Mouse (Mus musculus) liver, embryonic 13.5 days (tissue): ENCODE results near the gene Rtkn2. TPM values are rescaled to one million over a fixed set of nuclear protein-coding genes. Genes with fewer than 3 reads are reported as not detected.
"Not testable (repeated sequence)": the region's sequence is repeated elsewhere in the genome, so short reads cannot be mapped to it uniquely, and the experiment has no call there.

Source experiments
- ATAC-seq: fragments of 200-750 bp; cut with Nextera tagmentation; 2 replicates; pipeline ENCODE4 v1.8.0; 2017; ENCODE audit warnings: low read depth, mild to moderate bottlenecking, moderate number of reproducible peaks, moderate library complexity
- DNase-seq: peaks from one replicate; pipeline ENCODE4 v3.0.0; 2022
- H3K27ac ChIP-seq: fragments of 300-500 bp; sonication (generic); 2 replicates; pipeline ENCODE4 v1.5.1; 2015; ENCODE audit warnings: moderate library complexity, mild to moderate bottlenecking, inconsistent platforms
- H3K27me3 ChIP-seq: fragments of 300-500 bp; sonication (generic); 2 replicates; pipeline ENCODE4 v1.6.1; 2015; ENCODE audit warnings: mild to moderate bottlenecking, inconsistent platforms
- H3K36me3 ChIP-seq: fragments of 300-500 bp; sonication (generic); 2 replicates; pipeline ENCODE4 v1.6.1; 2015; ENCODE audit warnings: mild to moderate bottlenecking, inconsistent platforms
- H3K4me1 ChIP-seq: fragments of 300-500 bp; sonication (generic); replicated peaks from 2 replicates; pipeline ENCODE4 v1.6.1; 2015; ENCODE audit warnings: inconsistent platforms
- H3K4me2 ChIP-seq: fragments of 300-500 bp; sonication (generic); 2 replicates; pipeline ENCODE4 v1.6.1; 2015; ENCODE audit warnings: inconsistent platforms, mild to moderate bottlenecking, moderate library complexity
- H3K4me3 ChIP-seq: fragments of 300-500 bp; sonication (generic); replicated peaks from 2 replicates; pipeline ENCODE4 v1.5.1; 2015; ENCODE audit warnings: mild to moderate bottlenecking, inconsistent platforms
- H3K9ac ChIP-seq: fragments of 300-500 bp; sonication (generic); 2 replicates; pipeline ENCODE4 v1.6.1; 2015; ENCODE audit warnings: mild to moderate bottlenecking, inconsistent platforms
- H3K9me3 ChIP-seq: fragments of 300-500 bp; sonication (generic); replicated peaks from 2 replicates; pipeline ENCODE4 v1.6.1; 2016; ENCODE audit warnings: inconsistent platforms
- WGBS: fragments of 180-500 bp; shearing (Covaris S2); methylation state at CpG from one replicate; pipeline ENCODE4 v1.1.7; 2015; ENCODE audit not compliant: insufficient replicate concordance; 5-methylcytosine and 5-hydroxymethylcytosine counted together
- polyA plus RNA-seq: library from polyadenylated mRNA; unstranded; fragments of >200 nt; fragmentation: Nextera tagmentation; extraction: Ambion mirVana; gene quantifications from 2 replicates; pipeline ENCODE4 v1.2.1, GENCODE M21; 2015

The Rtkn2 gene
- polyA plus RNA-seq, 1 experiment from 2014 or later, result 1.8 TPM

GRCm38 (mm10) chr10:68097821-68098675, 118.7 kb downstream of the Rtkn2 start:
- H3K9ac ChIP-seq, result no peak overlapping the region
- no peak overlapping the region for H3K4me3 ChIP-seq
- no peaks in the 10 kb centered on the region for H3K27me3 ChIP-seq
- H3K9me3 ChIP-seq, result no peaks in the 10 kb centered on the region
- H3K27ac ChIP-seq, result no peak overlapping the region
- no peak for ATAC-seq
- 57% methylated on average over 19 of the region's 19 CpGs for WGBS
- H3K4me2 ChIP-seq, result no peak overlapping the region
- DNase-seq, result no peak
- no peaks in the 10 kb centered on the region for H3K4me1 ChIP-seq
- peaks cover 41% of the 10 kb centered on the region for H3K36me3 ChIP-seq

DNA sequence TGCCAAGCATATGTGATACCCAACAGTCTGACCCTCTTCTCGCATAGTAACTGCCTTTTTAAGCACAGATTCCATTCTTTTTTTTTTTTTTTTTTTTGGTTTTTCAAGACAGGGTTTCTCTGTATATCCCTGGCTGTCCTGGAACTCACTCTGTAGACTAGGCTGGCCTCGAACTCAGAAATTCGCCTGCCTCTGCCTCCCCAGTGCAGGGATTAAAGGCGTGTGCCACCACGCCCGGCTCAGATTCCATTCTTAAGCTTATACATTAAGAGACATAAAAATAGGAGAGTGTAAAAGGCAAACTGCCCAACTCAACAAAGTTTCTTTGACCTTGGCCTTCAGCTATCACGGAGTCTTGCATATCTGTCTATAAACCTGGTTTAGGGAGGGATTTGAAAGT, 120.4 kb downstream of the Rtkn2 start:
- DNase-seq, H3K4me3 ChIP-seq, H3K27ac ChIP-seq, ATAC-seq, H3K4me2 ChIP-seq, H3K27me3 ChIP-seq, H3K9me3 ChIP-seq, H3K4me1 ChIP-seq, H3K9ac ChIP-seq: not testable (repeated sequence)
- H3K36me3 ChIP-seq, result peaks cover 38% of the 10 kb centered on the region
- WGBS, result 70% methylated on average over 7 of the region's 7 CpGs

DNA sequence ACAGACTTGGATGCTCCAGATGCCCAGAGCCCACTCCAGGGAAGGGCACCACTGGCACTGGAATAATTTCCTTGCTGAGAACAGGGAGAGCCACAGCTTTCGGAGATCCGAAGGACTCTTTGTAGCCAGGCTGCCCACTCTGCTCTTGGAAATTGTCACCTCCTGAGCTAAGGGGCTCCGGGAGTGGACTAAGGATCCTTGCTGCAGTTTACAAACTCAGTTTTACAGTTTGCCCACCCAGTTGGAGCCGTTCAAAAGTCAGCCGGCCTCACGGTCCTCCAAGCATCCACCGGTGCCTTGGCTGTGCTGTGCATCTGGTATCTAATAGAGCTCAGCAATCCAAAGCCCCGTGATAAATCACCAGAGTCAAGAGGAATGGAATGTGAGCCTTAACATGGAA, 121.1 kb downstream of the Rtkn2 start:
- 74% methylated on average over 8 of the region's 8 CpGs for WGBS
- ATAC-seq (no peak), DNase-seq (no peak)
- H3K4me2 ChIP-seq, result no peak overlapping the region
- peaks cover 35% of the 10 kb centered on the region for H3K36me3 ChIP-seq
- no peak overlapping the region for H3K27ac ChIP-seq
- no peak overlapping the region for H3K4me3 ChIP-seq
- 0 out of 2 replicates have a peak, but pooled peaks cover 5% of the 10 kb centered on the region for H3K4me1 ChIP-seq
- H3K9me3 ChIP-seq, result no peaks in the 10 kb centered on the region
- H3K9ac ChIP-seq, result no peak overlapping the region
- H3K27me3 ChIP-seq, result no peaks in the 10 kb centered on the region

- Histone ChIP-seq H3K36me3 (peaks cover 30% of the 10 kb centered on the region), H3K27ac (no peak overlapping the region), H3K9ac (no peak overlapping the region), H3K4me1 (0 out of 2 replicates have a peak, but pooled peaks cover 7% of the 10 kb centered on the region), H3K4me3 (no peak overlapping the region), H3K27me3 (no peaks in the 10 kb centered on the region), H3K9me3 (no peaks in the 10 kb centered on the region), H3K4me2 (no peak overlapping the region)
- 61% methylated on average over 4 of the region's 4 CpGs for WGBS
- ATAC-seq (no peak), DNase-seq (no peak)
These were observed 121.9 kb downstream of the Rtkn2 start for GRCm38 (mm10) chr10:68101251-68101650.

- 0 out of 2 replicates have a peak, but pooled peaks cover 7% of the 10 kb centered on the region for H3K4me1 ChIP-seq
- no peak overlapping the region for H3K4me2 ChIP-seq
- H3K9me3 ChIP-seq, result no peaks in the 10 kb centered on the region
- no peak overlapping the region for H3K4me3 ChIP-seq
- H3K27me3 ChIP-seq, result no peaks in the 10 kb centered on the region
- ATAC-seq (no peak), DNase-seq (no peak)
- no peak overlapping the region for H3K9ac ChIP-seq
- WGBS, result 79% methylated on average over 6 of the region's 6 CpGs
- no peak overlapping the region for H3K27ac ChIP-seq
- H3K36me3 ChIP-seq, result peaks cover 17% of the 10 kb centered on the region
These were observed 123.2 kb downstream of the Rtkn2 start for GRCm38 (mm10) chr10:68102566-68102965.

GRCm38 (mm10) chr10:68103078-68103855, 123.9 kb downstream of the Rtkn2 start:
- no peak overlapping the region for H3K4me3 ChIP-seq
- H3K9me3 ChIP-seq, result no peaks in the 10 kb centered on the region
- no peak for ATAC-seq
- H3K27ac ChIP-seq, result no peak overlapping the region
- H3K27me3 ChIP-seq, result no peaks in the 10 kb centered on the region
- no peak overlapping the region for H3K9ac ChIP-seq
- 0 out of 2 replicates have a peak, but pooled peaks cover 7% of the 10 kb centered on the region for H3K4me1 ChIP-seq
- 64% methylated on average over 6 of the region's 6 CpGs for WGBS
- DNase-seq, result no peak
- H3K4me2 ChIP-seq, result no peak overlapping the region
- peaks cover 10% of the 10 kb centered on the region for H3K36me3 ChIP-seq

DNA sequence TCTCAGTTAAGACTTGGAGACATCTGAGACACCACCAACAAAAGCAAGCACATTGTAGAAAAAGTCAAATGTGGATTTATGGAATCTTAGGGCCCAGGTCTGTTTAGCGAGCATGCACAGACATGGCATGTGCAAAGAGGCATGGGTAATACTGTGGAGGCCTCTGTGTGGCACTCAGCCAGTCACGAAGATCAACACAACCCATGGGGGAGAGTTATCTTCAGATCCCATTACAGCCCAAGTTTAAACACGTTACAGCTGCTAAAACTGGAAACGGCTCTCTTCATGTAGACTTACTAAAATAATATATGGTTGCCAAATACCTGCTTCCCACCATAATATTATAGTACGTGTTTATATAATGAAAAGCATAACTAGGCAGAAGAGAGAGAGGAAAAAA, 124.6 kb downstream of the Rtkn2 start:
- DNase-seq (no peak), ATAC-seq (no peak)
- Histone ChIP-seq H3K36me3 (peaks cover 7% of the 10 kb centered on the region), H3K9me3 (no peaks in the 10 kb centered on the region), H3K4me3 (no peak overlapping the region), H3K9ac (no peak overlapping the region), H3K4me1 (0 out of 2 replicates have a peak, but pooled peaks cover 7% of the 10 kb centered on the region), H3K4me2 (no peak overlapping the region), H3K27me3 (no peaks in the 10 kb centered on the region), H3K27ac (no peak overlapping the region)
- WGBS, result 62% methylated on average over 5 of the region's 5 CpGs

- WGBS, result 38% methylated on average over 2 of the region's 2 CpGs
- peaks cover 7% of the 10 kb centered on the region for H3K36me3 ChIP-seq
- H3K4me2 ChIP-seq, result no peak overlapping the region
- no peak overlapping the region for H3K9ac ChIP-seq
- H3K4me1 ChIP-seq, result 0 out of 2 replicates have a peak, but pooled peaks cover 7% of the 10 kb centered on the region
- H3K27ac ChIP-seq, result 0 out of 2 replicates have a peak overlapping the region, but pooled peaks have one; percentile 22
- no peaks in the 10 kb centered on the region for H3K27me3 ChIP-seq
- DNase-seq (no peak), ATAC-seq (no peak)
- H3K4me3 ChIP-seq, result no peak overlapping the region
- no peaks in the 10 kb centered on the region for H3K9me3 ChIP-seq
These were observed 125.1 kb downstream of the Rtkn2 start for GRCm38 (mm10) chr10:68104481-68104880.

DNA sequence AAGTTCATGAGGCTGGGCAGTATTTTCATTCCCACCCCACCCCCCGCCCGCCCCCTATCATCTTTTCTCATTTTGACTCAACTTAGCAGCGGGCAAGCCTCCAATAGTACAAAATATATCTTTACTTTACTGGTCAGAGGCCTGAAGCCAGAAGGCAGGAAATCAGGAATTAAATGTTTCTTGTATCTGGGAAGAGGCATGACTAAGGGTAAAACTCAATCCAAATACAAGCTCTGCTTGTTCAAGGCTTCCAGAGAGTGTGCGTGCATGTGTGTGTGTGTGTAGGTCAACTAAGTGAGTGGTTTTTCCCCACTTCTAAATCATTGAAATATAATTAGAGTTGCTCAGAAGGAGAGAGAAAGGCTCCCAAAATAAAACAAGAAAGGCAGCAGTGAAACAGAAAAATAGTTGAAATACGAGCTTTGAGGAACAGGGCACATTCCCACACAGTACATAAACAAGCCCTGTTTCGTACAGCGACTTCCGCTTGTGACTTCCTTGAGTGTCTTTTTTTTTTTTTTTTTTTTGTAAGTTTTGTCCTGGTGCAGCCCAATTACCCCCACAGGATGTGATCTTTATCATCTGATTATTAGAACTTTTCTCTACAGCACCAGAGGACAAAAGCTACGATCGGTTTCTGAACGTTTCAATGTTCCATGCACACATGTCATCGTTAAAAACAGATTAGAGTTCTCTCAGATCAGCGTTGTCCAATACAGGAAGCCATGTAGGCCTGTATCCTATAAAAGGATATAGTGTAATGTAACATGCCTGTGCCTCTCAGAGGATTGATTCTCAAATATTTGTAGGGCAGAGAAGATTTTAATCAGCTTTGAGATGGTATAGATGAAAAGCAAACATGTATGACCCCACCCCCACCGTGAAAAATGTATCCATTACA, 125.8 kb downstream of the Rtkn2 start:
- no peak for DNase-seq

DNA sequence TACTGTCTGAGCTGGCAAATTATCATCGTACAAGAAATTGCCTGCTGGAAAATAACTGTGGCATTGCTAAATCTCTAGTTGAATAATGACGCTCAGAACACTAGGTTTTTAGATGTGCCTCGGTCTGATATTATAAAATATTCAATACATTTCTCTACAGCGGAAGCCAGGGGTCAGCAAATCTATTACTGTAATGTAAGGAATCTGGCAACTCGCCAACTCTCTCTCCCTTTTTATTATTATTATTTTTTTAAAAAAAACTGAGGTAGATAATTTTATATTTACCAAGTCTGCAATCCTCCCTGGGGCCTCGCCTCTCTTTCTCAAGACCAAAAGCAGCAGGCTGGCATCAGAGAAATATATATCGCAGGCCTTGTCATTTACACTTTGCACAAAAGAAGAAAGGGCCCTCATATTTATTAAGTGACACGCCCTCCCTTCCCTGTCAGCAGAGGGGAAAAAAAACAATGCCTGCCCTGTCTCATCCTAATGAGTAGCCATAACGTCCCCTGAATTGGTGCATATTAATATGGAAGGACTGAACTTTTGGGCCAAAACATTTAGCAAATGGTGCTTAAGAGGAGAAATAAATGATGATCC, 127.1 kb downstream of the Rtkn2 start:
- DNase-seq (no peak), ATAC-seq (no peak)
- 70% methylated on average over 9 of the region's 9 CpGs for WGBS
- Histone ChIP-seq H3K27me3 (no peaks in the 10 kb centered on the region), H3K4me2 (no peak overlapping the region), H3K9me3 (no peaks in the 10 kb centered on the region), H3K4me1 (0 out of 2 replicates have a peak, but pooled peaks cover 14% of the 10 kb centered on the region), H3K4me3 (no peak overlapping the region), H3K27ac (no peak overlapping the region), H3K9ac (no peak overlapping the region), H3K36me3 (no peaks in the 10 kb centered on the region)

More for the DNA sequence above, 125.8 kb downstream of the Rtkn2 start:
- Histone ChIP-seq H3K9ac (no peak overlapping the region), H3K4me3 (no peak overlapping the region), H3K4me2 (no peak overlapping the region), H3K27me3 (no peaks in the 10 kb centered on the region), H3K36me3 (peaks cover 7% of the 10 kb centered on the region), H3K9me3 (no peaks in the 10 kb centered on the region), H3K27ac (peak overlapping the region; percentile 34), H3K4me1 (0 out of 2 replicates have a peak, but pooled peaks cover 7% of the 10 kb centered on the region)
- ATAC-seq, result no peak
- 44% methylated on average over 14 of the region's 14 CpGs for WGBS
